Mouse (Mus musculus): ENCODE results near the gene Sstr5. TPM values are rescaled to one million over a fixed set of nuclear protein-coding genes. Genes with fewer than 3 reads are reported as not detected.

Gene Sstr5
- polyA plus RNA-seq, 1 experiment from 2014 or later = 0.05 TPM

- no peaks in the 10 kb centered on the region for H3K27me3 ChIP-seq (replicated peaks; ENCODE audit: insufficient read depth, low read length)
- DNase-seq (ENCODE audit: low spot score) (no peak), ATAC-seq (no peak)
- H3K9ac ChIP-seq (replicated peaks; ENCODE audit: low read depth) = no peak overlapping the region
- WGBS = 70% methylated on average over 10 of the region's 10 CpGs
- no peaks in the 10 kb centered on the region for H3K36me3 ChIP-seq (ENCODE audit: insufficient read depth, low read length)
- no peaks in the 10 kb centered on the region for H3K9me3 ChIP-seq (ENCODE audit: low read length)
- no peaks in the 10 kb centered on the region for H3K4me1 ChIP-seq (ENCODE audit: insufficient read depth, low read depth, low read length)
- TF ChIP-seq EP300 (IDR thresholded peaks at IDR 0.05) (no peak), CTCF (IDR thresholded peaks at IDR 0.05) (no peak)
- H3K4me2 ChIP-seq (replicated peaks; ENCODE audit: low read depth, low read length) = no peak overlapping the region
- H3K27ac ChIP-seq (ENCODE audit: low read length) = no peak overlapping the region
- H3K4me3 ChIP-seq (ENCODE audit: low read depth, low read length) = no peak overlapping the region
Observed at GRCm38 (mm10) chr17:25510074-25510830, 13.2 kb upstream of the Sstr5 start.

- no peak for ATAC-seq
- no peak for DNase-seq (ENCODE audit: low spot score)
- H3K27ac ChIP-seq (ENCODE audit: low read length) = no peak overlapping the region
- H3K4me3 ChIP-seq (ENCODE audit: low read depth, low read length) = no peak overlapping the region
- no peaks in the 10 kb centered on the region for H3K4me1 ChIP-seq (ENCODE audit: insufficient read depth, low read depth, low read length)
- no peaks in the 10 kb centered on the region for H3K27me3 ChIP-seq (replicated peaks; ENCODE audit: insufficient read depth, low read length)
- H3K4me2 ChIP-seq (replicated peaks; ENCODE audit: low read depth, low read length) = no peak overlapping the region
- TF ChIP-seq EP300 (IDR thresholded peaks at IDR 0.05) = no peak
- peak; percentile 54 for TF ChIP-seq CTCF (IDR thresholded peaks at IDR 0.05)
- no peak overlapping the region for H3K9ac ChIP-seq (replicated peaks; ENCODE audit: low read depth)
- no peaks in the 10 kb centered on the region for H3K9me3 ChIP-seq (ENCODE audit: low read length)
- 54% methylated on average over 7 of the region's 7 CpGs for WGBS
- no peaks in the 10 kb centered on the region for H3K36me3 ChIP-seq (ENCODE audit: insufficient read depth, low read length)
Observed at GRCm38 (mm10) chr17:25508860-25509577, 11.9 kb upstream of the Sstr5 start.

- TF ChIP-seq EP300 (IDR thresholded peaks at IDR 0.05) = no peak
- peak; percentile 92 for TF ChIP-seq CTCF (IDR thresholded peaks at IDR 0.05)
- H3K27ac ChIP-seq (ENCODE audit: low read length) = no peak overlapping the region
- ATAC-seq = peak; percentile 40
- no peak overlapping the region for H3K9ac ChIP-seq (replicated peaks; ENCODE audit: low read depth)
- no peaks in the 10 kb centered on the region for H3K9me3 ChIP-seq (ENCODE audit: low read length)
- H3K4me3 ChIP-seq (ENCODE audit: low read depth, low read length) = no peak overlapping the region
- H3K36me3 ChIP-seq (ENCODE audit: insufficient read depth, low read length) = no peaks in the 10 kb centered on the region
- H3K4me2 ChIP-seq (replicated peaks; ENCODE audit: low read depth, low read length) = no peak overlapping the region
- WGBS = 15% methylated on average over 3 of the region's 3 CpGs
- no peaks in the 10 kb centered on the region for H3K27me3 ChIP-seq (replicated peaks; ENCODE audit: insufficient read depth, low read length)
- no peaks in the 10 kb centered on the region for H3K4me1 ChIP-seq (ENCODE audit: insufficient read depth, low read depth, low read length)
- peak; percentile 46 for DNase-seq (ENCODE audit: low spot score)
Observed at GRCm38 (mm10) chr17:25507799-25508198, 10.7 kb upstream of the Sstr5 start.

- DNase-seq (ENCODE audit: low spot score) = no peak
- no peak for ATAC-seq
Observed at GRCm38 (mm10) chr17:25502599-25502998, 5.5 kb upstream of the Sstr5 start.

GRCm38 (mm10) chr17:25482092-25482491, 15.0 kb downstream of the Sstr5 start:
- no peak for ATAC-seq

More at GRCm38 (mm10) chr17:25502599-25502998, 5.5 kb upstream of the Sstr5 start:
- no peak overlapping the region for H3K9ac ChIP-seq (replicated peaks; ENCODE audit: low read depth)
- H3K9me3 ChIP-seq (ENCODE audit: low read length) = no peaks in the 10 kb centered on the region
- no peaks in the 10 kb centered on the region for H3K27me3 ChIP-seq (replicated peaks; ENCODE audit: insufficient read depth, low read length)
- H3K4me2 ChIP-seq (replicated peaks; ENCODE audit: low read depth, low read length) = no peak overlapping the region
- no peaks in the 10 kb centered on the region for H3K4me1 ChIP-seq (ENCODE audit: insufficient read depth, low read depth, low read length)
- WGBS = 57% methylated on average over 4 of the region's 4 CpGs
- H3K36me3 ChIP-seq (ENCODE audit: insufficient read depth, low read length) = no peaks in the 10 kb centered on the region
- no peak for TF ChIP-seq CTCF (IDR thresholded peaks at IDR 0.05)
- TF ChIP-seq EP300 (IDR thresholded peaks at IDR 0.05) = no peak
- H3K4me3 ChIP-seq (ENCODE audit: low read depth, low read length) = no peak overlapping the region
- H3K27ac ChIP-seq (ENCODE audit: low read length) = no peak overlapping the region

GRCm38 (mm10) chr17:25480820-25481219, 16.3 kb downstream of the Sstr5 start:
- H3K27ac ChIP-seq (ENCODE audit: low read length) = no peak overlapping the region
- no peak overlapping the region for H3K9ac ChIP-seq (replicated peaks; ENCODE audit: low read depth)
- no peaks in the 10 kb centered on the region for H3K9me3 ChIP-seq (ENCODE audit: low read length)
- no peak for DNase-seq (ENCODE audit: low spot score)
- ATAC-seq = no peak
- no peaks in the 10 kb centered on the region for H3K4me1 ChIP-seq (ENCODE audit: insufficient read depth, low read depth, low read length)
- no peak overlapping the region for H3K4me2 ChIP-seq (replicated peaks; ENCODE audit: low read depth, low read length)
- H3K4me3 ChIP-seq (ENCODE audit: low read depth, low read length) = no peak overlapping the region
- WGBS = 39% methylated on average over 4 of the region's 4 CpGs
- no peaks in the 10 kb centered on the region for H3K27me3 ChIP-seq (replicated peaks; ENCODE audit: insufficient read depth, low read length)
- H3K36me3 ChIP-seq (ENCODE audit: insufficient read depth, low read length) = no peaks in the 10 kb centered on the region
- TF ChIP-seq EP300 (IDR thresholded peaks at IDR 0.05) (no peak), CTCF (IDR thresholded peaks at IDR 0.05) (no peak)

More at GRCm38 (mm10) chr17:25482092-25482491, 15.0 kb downstream of the Sstr5 start:
- Histone ChIP-seq H3K9ac (replicated peaks; ENCODE audit: low read depth) (no peak overlapping the region), H3K4me3 (ENCODE audit: low read depth, low read length) (no peak overlapping the region), H3K27me3 (replicated peaks; ENCODE audit: insufficient read depth, low read length) (no peaks in the 10 kb centered on the region), H3K36me3 (ENCODE audit: insufficient read depth, low read length) (no peaks in the 10 kb centered on the region), H3K4me1 (ENCODE audit: insufficient read depth, low read depth, low read length) (no peaks in the 10 kb centered on the region), H3K27ac (ENCODE audit: low read length) (no peak overlapping the region), H3K4me2 (replicated peaks; ENCODE audit: low read depth, low read length) (no peak overlapping the region), H3K9me3 (ENCODE audit: low read length) (no peaks in the 10 kb centered on the region)
- no peak for DNase-seq (ENCODE audit: low spot score)
- no peak for TF ChIP-seq EP300 (IDR thresholded peaks at IDR 0.05)
- 79% methylated on average over 6 of the region's 6 CpGs for WGBS

Measured in lung, postnatal 0 days (tissue).